Mouse (Mus musculus) small intestine, adult 2 months (tissue): ENCODE results near the gene Atp13a3.

ENCODE experiments used
- CTCF ChIP-seq: fragments of 200-500 bp; IDR thresholded peaks from 2 replicates; pipeline ENCODE4 v1.5.1; 2012; ENCODE audit warnings: low read depth, mild to moderate bottlenecking, control low read depth, inconsistent platforms, low read length, moderate library complexity, mixed read lengths; ENCODE audit not compliant: insufficient replicate concordance, insufficient read length; ENCODE audit errors: extremely low read depth
- POLR2A ChIP-seq: fragments of 200-500 bp; IDR thresholded peaks from 2 replicates; pipeline ENCODE4 v1.6.1; 2012; ENCODE audit warnings: low read depth, mild to moderate bottlenecking, control low read depth, inconsistent platforms, low read length, moderate library complexity

DNA sequence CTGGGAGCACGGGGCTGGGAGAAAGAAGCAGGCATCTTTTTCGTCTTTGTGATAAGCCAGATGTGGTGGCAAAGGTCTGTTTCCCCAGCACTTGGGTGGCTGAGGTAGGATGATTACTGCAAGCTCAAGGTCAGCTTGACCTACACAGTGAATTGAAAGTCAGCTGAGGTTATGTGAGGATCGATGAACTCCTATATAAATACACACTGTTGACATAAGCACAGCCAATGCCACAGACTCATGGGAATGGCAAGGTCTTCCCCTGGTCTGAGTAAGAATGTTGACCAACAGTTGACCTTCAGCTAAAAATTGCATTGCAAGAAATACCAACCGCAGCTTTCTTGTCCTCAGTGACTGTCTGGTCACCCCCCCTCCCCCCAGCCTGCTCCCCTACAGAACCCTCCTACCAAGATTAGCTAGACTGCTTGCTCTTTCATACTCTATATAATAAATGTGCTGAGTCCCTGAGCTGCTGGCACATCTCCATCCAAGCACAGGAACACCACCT lies 23.0 kb upstream of the Atp13a3 start:
- no peak for TF ChIP-seq CTCF
- TF ChIP-seq POLR2A: no peak
